In genomic region chr4:139582346-139582745, GRCm38 (mm10) we compare ENCODE assay signal across 13 mouse cellular contexts. TPM values are rescaled to one million over a fixed set of nuclear protein-coding genes. Genes with fewer than 3 reads are reported as not detected.
DNase-seq lines count a peak whose midpoint lies in the region; ATAC-seq and TF ChIP-seq lines count a peak whose summit lies in the region.
"Had no signal": no experiment of that assay in that cellular context is flagged by ENCODE, and none has a peak within 500 bp of the region (broad histone marks: within the 10 kb centered on the region; RNA-seq: fewer than 3 reads in every experiment).

No protein-coding gene starts in this region.

- TF ChIP-seq CTCF in liver, adult 2 months (IDR thresholded peaks at IDR 0.05; ENCODE audit: low read depth, low read length): no peak
- no peak for TF ChIP-seq CTCF in embryonic fibroblast, embryonic 13.5 days (IDR thresholded peaks at IDR 0.05; ENCODE audit: borderline replicate concordance, insufficient read depth, low read length)
- TF ChIP-seq CTCF in kidney, adult 2 months (conservative IDR thresholded peaks at IDR 0.05; ENCODE audit: insufficient read depth, insufficient read length, low read depth, low read length): no peak

- peaks cover 2% of the 10 kb centered on the region for H3K27me3 ChIP-seq in forebrain, embryonic 10.5 days (ENCODE audit: poor library complexity, severe bottlenecking)
- H3K27me3 ChIP-seq in forebrain, embryonic 13.5 days: 0 out of 2 replicates have a peak, but pooled peaks cover 1% of the 10 kb centered on the region
- no peaks in the 10 kb centered on the region for H3K27me3 ChIP-seq in liver, adult 2 months (ENCODE audit: control insufficient read depth, insufficient read depth, low read length)
- no peaks in the 10 kb centered on the region for H3K27me3 ChIP-seq in neural tube, embryonic 12.5 days (replicated peaks)
- no peaks in the 10 kb centered on the region for H3K27me3 ChIP-seq in kidney, adult 2 months (replicated peaks; ENCODE audit: control insufficient read depth, insufficient read depth, low read length)
- H3K27me3 ChIP-seq: hindbrain, embryonic 15.5 days had no signal

- no peaks in the 10 kb centered on the region for H3K36me3 ChIP-seq in forebrain, embryonic 10.5 days (replicated peaks)
- no peaks in the 10 kb centered on the region for H3K36me3 ChIP-seq in forebrain, embryonic 13.5 days (ENCODE audit: poor library complexity, severe bottlenecking)
- H3K36me3 ChIP-seq in liver, adult 2 months (ENCODE audit: control insufficient read depth, insufficient read depth, low read length): no peaks in the 10 kb centered on the region
- H3K36me3 ChIP-seq in neural tube, embryonic 12.5 days: no peaks in the 10 kb centered on the region
- no peaks in the 10 kb centered on the region for H3K36me3 ChIP-seq in kidney, adult 2 months (ENCODE audit: control insufficient read depth, insufficient read depth, low read length)
- H3K36me3 ChIP-seq: hindbrain, embryonic 15.5 days had no signal

- H3K27ac ChIP-seq in forebrain, embryonic 10.5 days: peak overlapping the region; percentile 88; the same call in 1 of the 2 replicates
- H3K27ac ChIP-seq in forebrain, embryonic 13.5 days: no peak overlapping the region
- peak overlapping the region; percentile 15; the same call in 1 of the 2 replicates for H3K27ac ChIP-seq in liver, adult 2 months (replicated peaks; ENCODE audit: insufficient read depth, low read depth, low read length)
- H3K27ac ChIP-seq in embryonic fibroblast, embryonic 13.5 days (ENCODE audit: insufficient read depth, low read length): peak overlapping the region; percentile 11; the same call in 1 of the 2 replicates
- no peak overlapping the region for H3K27ac ChIP-seq in neural tube, embryonic 12.5 days
- no peak overlapping the region for H3K27ac ChIP-seq in kidney, adult 2 months (ENCODE audit: insufficient read depth, low read depth, low read length)

- DNase-seq in forebrain, embryonic 10.5 days (ENCODE audit: extremely low spot score, low spot score): no peak
- DNase-seq in liver, adult 2 months (ENCODE audit: extremely low read depth, low read depth, low spot score): no peak
- no peak for DNase-seq in liver
- no peak for DNase-seq in ovary, postnatal 14 days (ENCODE audit: low spot score)
- no peak for DNase-seq in kidney, adult 2 months

- 85% methylated on average over 6 of the region's 6 CpGs for WGBS in forebrain, embryonic 10.5 days
- 88% methylated on average over 6 of the region's 6 CpGs for WGBS in forebrain, embryonic 13.5 days
- WGBS in liver, adult 2 months: 54% methylated on average over 6 of the region's 6 CpGs
- WGBS in neural tube, embryonic 12.5 days: 74% methylated on average over 6 of the region's 6 CpGs
- WGBS in kidney, adult 2 months: 73% methylated on average over 6 of the region's 6 CpGs

- no peaks in the 10 kb centered on the region for H3K9me3 ChIP-seq in forebrain, embryonic 10.5 days
- no peaks in the 10 kb centered on the region for H3K9me3 ChIP-seq in forebrain, embryonic 13.5 days (replicated peaks)
- no peaks in the 10 kb centered on the region for H3K9me3 ChIP-seq in neural tube, embryonic 12.5 days
- H3K9me3 ChIP-seq: hindbrain, embryonic 15.5 days had no signal

- no peak overlapping the region for H3K4me2 ChIP-seq in forebrain, embryonic 13.5 days
- H3K4me2 ChIP-seq in neural tube, embryonic 12.5 days (replicated peaks): 0 out of 2 replicates have a peak overlapping the region, but pooled peaks have one; percentile 95

- ATAC-seq in forebrain, embryonic 13.5 days: no peak
- ATAC-seq in neural tube, embryonic 12.5 days (ENCODE audit: low FRiP score, low read depth): no peak
- ATAC-seq: CD4-positive, CD25-positive, alpha-beta regulatory T cell, adult 4 months had no signal

- H3K9ac ChIP-seq in forebrain, embryonic 13.5 days: no peak overlapping the region
- peak overlapping the region; percentile 16 for H3K9ac ChIP-seq in liver, adult 2 months (ENCODE audit: low read depth, low read length)
- no peak overlapping the region for H3K9ac ChIP-seq in neural tube, embryonic 12.5 days
- H3K9ac ChIP-seq: hindbrain, embryonic 15.5 days had no signal

- peaks cover 70% of the 10 kb centered on the region; the same call in 1 of the 2 replicates for H3K79me2 ChIP-seq in liver, adult 2 months (ENCODE audit: control insufficient read depth, insufficient read depth, low read length)

- H3K4me3 ChIP-seq in forebrain, embryonic 10.5 days: no peak overlapping the region
- no peak overlapping the region for H3K4me3 ChIP-seq in forebrain, embryonic 13.5 days
- no peak overlapping the region for H3K4me3 ChIP-seq in liver, adult 2 months (ENCODE audit: insufficient read depth, low read depth, low read length)
- H3K4me3 ChIP-seq in embryonic fibroblast, embryonic 13.5 days (ENCODE audit: insufficient read depth, low read length): no peak overlapping the region
- no peak overlapping the region for H3K4me3 ChIP-seq in neural tube, embryonic 12.5 days
- no peak overlapping the region for H3K4me3 ChIP-seq in kidney, adult 2 months (ENCODE audit: insufficient read depth, low read depth, low read length)
- H3K4me3 ChIP-seq: hindbrain, embryonic 15.5 days had no signal

- no peak for TF ChIP-seq POLR2A in liver, adult 2 months (IDR thresholded peaks at IDR 0.05; ENCODE audit: extremely low read depth, insufficient read depth, low read length)
- TF ChIP-seq POLR2A in embryonic fibroblast, embryonic 13.5 days (IDR thresholded peaks at IDR 0.05; ENCODE audit: low read depth, low read length): no peak
- no peak for TF ChIP-seq POLR2A in kidney, adult 2 months (IDR thresholded peaks at IDR 0.05; ENCODE audit: low read depth, low read length)

- H3K4me1 ChIP-seq in forebrain, embryonic 10.5 days: peaks cover 86% of the 10 kb centered on the region
- peaks cover 16% of the 10 kb centered on the region for H3K4me1 ChIP-seq in forebrain, embryonic 13.5 days
- peaks cover 82% of the 10 kb centered on the region for H3K4me1 ChIP-seq in liver, adult 2 months (ENCODE audit: control insufficient read depth, insufficient read depth, low read length)
- H3K4me1 ChIP-seq in embryonic fibroblast, embryonic 13.5 days (ENCODE audit: control insufficient read depth, insufficient read depth, low read length): peaks cover 34% of the 10 kb centered on the region
- peaks cover 72% of the 10 kb centered on the region for H3K4me1 ChIP-seq in neural tube, embryonic 12.5 days
- H3K4me1 ChIP-seq in kidney, adult 2 months (ENCODE audit: control insufficient read depth, insufficient read depth, low read length): peaks cover 13% of the 10 kb centered on the region

RNA-seq across cellular contexts. Expression of gene Gm21969, which starts 20.6 kb away (rescaled TPM):
- polyA plus RNA-seq in forebrain, embryonic 10.5 days (2016; fragmentation: Nextera tagmentation; extraction: Ambion mirVana): not detected in 2 replicates
- not detected in 2 replicates for polyA plus RNA-seq in forebrain, embryonic 13.5 days (2015; fragmentation: Nextera tagmentation; extraction: Ambion mirVana)
- total RNA-seq in liver, adult 2 months (2014; rRNA removed): 0.09 and 0.27 TPM in 2 replicates
- polyA plus RNA-seq in liver, adult 2 months (2012; rRNA removed): 0.11 and 0.14 TPM in 2 replicates
- polyA plus RNA-seq in embryonic fibroblast, embryonic 13.5 days (2011; ENCODE audit: insufficient read length, low read depth, missing spikeins): not detected in 2 replicates
- not detected in 2 replicates for polyA plus RNA-seq in neural tube, embryonic 12.5 days (2016; fragmentation: Nextera tagmentation; extraction: Ambion mirVana)
- polyA plus RNA-seq in kidney, adult 2 months (2012; rRNA removed): 0.02 and 0.08 TPM in 2 replicates
- total RNA-seq: layer of hippocampus, postnatal 25 days had no signal
- polyA plus RNA-seq: CD4-positive, CD25-positive, alpha-beta regulatory T cell, adult 4 months; hindbrain, embryonic 15.5 days; small intestine, adult 2 months; thymus, postnatal 0 days had no signal

RNA-seq across cellular contexts. Expression of gene Aldh4a1, which starts 40.3 kb away (rescaled TPM):
- polyA plus RNA-seq in forebrain, embryonic 10.5 days (2016; fragmentation: Nextera tagmentation; extraction: Ambion mirVana): 22.7 and 22.8 TPM in 2 replicates
- 20.9 and 21.1 TPM in 2 replicates for polyA plus RNA-seq in forebrain, embryonic 13.5 days (2015; fragmentation: Nextera tagmentation; extraction: Ambion mirVana)
- 288 and 375 TPM in 2 replicates for total RNA-seq in liver, adult 2 months (2014; rRNA removed)
- polyA plus RNA-seq in liver, adult 2 months (2012; rRNA removed): 557 and 601 TPM in 2 replicates
- polyA plus RNA-seq in embryonic fibroblast, embryonic 13.5 days (2011; ENCODE audit: insufficient read length, low read depth, missing spikeins): 27.0 and 40.9 TPM in 2 replicates
- 20.4 and 21.6 TPM in 2 replicates for polyA plus RNA-seq in neural tube, embryonic 12.5 days (2016; fragmentation: Nextera tagmentation; extraction: Ambion mirVana)
- polyA plus RNA-seq in kidney, adult 2 months (2012; rRNA removed): 517 and 605 TPM in 2 replicates

RNA-seq across cellular contexts. Expression of gene Iffo2, which starts 52.0 kb away (rescaled TPM):
- 2.3 and 3.0 TPM in 2 replicates for polyA plus RNA-seq in forebrain, embryonic 10.5 days (2016; fragmentation: Nextera tagmentation; extraction: Ambion mirVana)
- polyA plus RNA-seq in forebrain, embryonic 13.5 days (2015; fragmentation: Nextera tagmentation; extraction: Ambion mirVana): 3.6 and 4.2 TPM in 2 replicates
- 4.3 and 5.4 TPM in 2 replicates for total RNA-seq in liver, adult 2 months (2014; rRNA removed)
- 5.3 and 7.0 TPM in 2 replicates for polyA plus RNA-seq in liver, adult 2 months (2012; rRNA removed)
- polyA plus RNA-seq in embryonic fibroblast, embryonic 13.5 days (2011; ENCODE audit: insufficient read length, low read depth, missing spikeins): 28.5 and 37.6 TPM in 2 replicates
- 7.3 and 7.9 TPM in 2 replicates for polyA plus RNA-seq in neural tube, embryonic 12.5 days (2016; fragmentation: Nextera tagmentation; extraction: Ambion mirVana)
- polyA plus RNA-seq in kidney, adult 2 months (2012; rRNA removed): 3.4 and 3.6 TPM in 2 replicates

Comparison
In these comparisons a context has a peak if more than half of its experiments do, and no peak if none do; other contexts are left out.
1. H3K27ac ChIP-seq: peak in forebrain, embryonic 10.5 days (single experiment), liver, adult 2 months (single experiment) and embryonic fibroblast, embryonic 13.5 days (single experiment); none in forebrain, embryonic 13.5 days (single experiment), neural tube, embryonic 12.5 days (single experiment) and kidney, adult 2 months (single experiment).
2. RNA of gene Aldh4a1, which starts 40.3 kb away (polyA plus RNA-seq): 557 to 601 TPM in liver, adult 2 months and 517 to 605 TPM in kidney, adult 2 months; 27.0 to 40.9 TPM in embryonic fibroblast, embryonic 13.5 days, 22.7 to 22.8 TPM in forebrain, embryonic 10.5 days, 20.4 to 21.6 TPM in neural tube, embryonic 12.5 days and 20.9 to 21.1 TPM in forebrain, embryonic 13.5 days; every median in the first group is over 10 times any median in the second.